Mouse (Mus musculus): ENCODE results near the gene Rexo5.

DNA sequence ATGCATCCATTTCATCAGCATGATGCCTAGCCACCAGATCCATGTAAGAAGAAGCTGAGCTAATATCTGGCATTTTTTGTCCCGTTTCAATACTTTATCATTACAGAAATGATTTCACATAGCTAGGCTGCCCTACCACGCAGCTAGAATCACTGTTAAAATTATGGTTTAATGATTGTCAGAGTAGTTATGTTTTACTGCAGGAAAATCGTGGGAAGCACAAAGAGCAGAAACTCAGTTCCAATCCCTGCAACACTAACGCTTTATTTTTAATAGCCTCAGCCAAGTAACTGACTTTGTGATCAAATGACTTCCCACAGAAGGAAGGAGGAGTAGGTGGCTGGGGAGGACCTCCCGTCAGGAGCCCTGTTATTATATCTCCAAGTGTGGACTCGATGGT lies 26.8 kb upstream of the Rexo5 start:
- TF ChIP-seq CTCF (conservative IDR thresholded peaks at IDR 0.05; ENCODE audit: low read length): no peak
- no peak for TF ChIP-seq NANOG (IDR thresholded peaks at IDR 0.05; ENCODE audit: borderline replicate concordance, low read length)
